Mouse (Mus musculus) bone marrow, adult 2 months (tissue): Measurements from ENCODE around the gene Spata18. TPM values are rescaled to one million over a fixed set of nuclear protein-coding genes. Genes with fewer than 3 reads are reported as not detected.

ENCODE experiments used
- H3K27ac ChIP-seq: fragments of 200-500 bp; 2 replicates; pipeline ENCODE4 v1.5.1; 2012; ENCODE audit warnings: low read depth, mild to moderate bottlenecking, control low read depth, inconsistent platforms, low read length; ENCODE audit not compliant: control insufficient read depth, poor library complexity, insufficient read depth
- H3K4me1 ChIP-seq: fragments of 200-500 bp; 2 replicates; pipeline ENCODE4 v1.6.1; 2011; ENCODE audit warnings: low read length; ENCODE audit not compliant: control insufficient read depth, insufficient read depth
- H3K4me3 ChIP-seq: fragments of 200-500 bp; replicated peaks from 2 replicates; pipeline ENCODE3; 2011; ENCODE audit warnings: mild to moderate bottlenecking, low read depth, low read length, control low read depth; ENCODE audit not compliant: control insufficient read depth
- CTCF ChIP-seq: fragments of 200-500 bp; IDR thresholded peaks from 2 replicates; pipeline ENCODE4 v1.5.1; 2011; ENCODE audit warnings: low read length, control low read depth; ENCODE audit not compliant: control insufficient read depth, insufficient read depth
- POLR2A ChIP-seq: fragments of 200-500 bp; IDR thresholded peaks from 2 replicates; pipeline ENCODE4 v1.6.1; 2011; ENCODE audit warnings: low read depth, mild to moderate bottlenecking, control low read depth, low read length, borderline replicate concordance; ENCODE audit not compliant: control insufficient read depth
- WGBS: fragments of 180-500 bp; shearing (Covaris S2); methylation state at CpG from one replicate; pipeline ENCODE4 v1.1.7; 2018; 5-methylcytosine and 5-hydroxymethylcytosine counted together
- polyA plus RNA-seq: library from polyadenylated mRNA; stranded (reverse); fragments of >200 nt; gene quantifications from 2 replicates; pipeline ENCODE4 v1.2.4, GENCODE M21; 2011; ENCODE audit warnings: low replicate concordance; ENCODE audit not compliant: missing spikeins, insufficient read depth, insufficient read length

The Spata18 gene
- polyA plus RNA-seq, 1 experiment = not detected

DNA sequence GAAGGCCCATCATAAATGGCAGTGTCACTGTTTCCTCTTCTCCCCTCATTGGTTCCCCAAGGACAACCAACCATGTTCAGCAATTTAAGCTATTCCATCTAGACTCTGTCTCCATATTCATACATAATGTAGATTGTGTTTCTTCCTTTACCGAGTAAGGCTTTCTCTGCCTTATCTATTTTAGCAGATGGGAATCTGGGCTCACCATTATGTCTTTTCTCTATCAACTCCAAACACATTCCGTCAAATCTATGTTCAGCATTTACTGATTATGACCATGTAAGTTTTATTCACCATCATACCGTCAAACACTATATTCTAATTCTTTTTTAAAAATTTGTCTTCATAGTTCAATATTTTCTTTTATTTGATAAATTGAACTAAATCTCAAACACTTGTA, 10.1 kb upstream of the Spata18 start:
- 71% methylated on average over 3 of the region's 3 CpGs for WGBS
- H3K4me3 ChIP-seq = no peak overlapping the region
- no peak overlapping the region for H3K27ac ChIP-seq
- no peaks in the 10 kb centered on the region; the same call in 1 of the 2 replicates for H3K4me1 ChIP-seq
- TF ChIP-seq POLR2A (no peak), CTCF (no peak)

DNA sequence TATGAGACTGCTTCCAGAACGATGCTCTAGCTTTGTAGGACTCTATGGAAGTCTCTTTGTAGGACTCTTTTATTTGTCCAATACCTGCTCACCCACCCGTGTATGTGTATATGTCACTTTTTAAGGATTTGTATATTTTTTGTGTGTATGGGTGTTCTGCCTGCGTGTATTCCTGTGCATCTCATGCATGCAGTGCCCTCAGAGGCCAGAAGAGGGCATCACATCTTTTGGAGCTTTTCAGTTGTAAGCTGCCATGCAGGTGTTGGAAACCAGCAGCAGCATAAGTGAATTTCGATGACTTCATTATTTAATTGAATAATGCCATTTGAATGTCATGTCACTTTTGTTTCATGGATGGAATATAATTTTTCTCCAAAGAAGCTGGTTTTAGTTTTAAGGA, 9.1 kb upstream of the Spata18 start:
- TF ChIP-seq POLR2A (no peak), CTCF (peak; percentile 40)

DNA sequence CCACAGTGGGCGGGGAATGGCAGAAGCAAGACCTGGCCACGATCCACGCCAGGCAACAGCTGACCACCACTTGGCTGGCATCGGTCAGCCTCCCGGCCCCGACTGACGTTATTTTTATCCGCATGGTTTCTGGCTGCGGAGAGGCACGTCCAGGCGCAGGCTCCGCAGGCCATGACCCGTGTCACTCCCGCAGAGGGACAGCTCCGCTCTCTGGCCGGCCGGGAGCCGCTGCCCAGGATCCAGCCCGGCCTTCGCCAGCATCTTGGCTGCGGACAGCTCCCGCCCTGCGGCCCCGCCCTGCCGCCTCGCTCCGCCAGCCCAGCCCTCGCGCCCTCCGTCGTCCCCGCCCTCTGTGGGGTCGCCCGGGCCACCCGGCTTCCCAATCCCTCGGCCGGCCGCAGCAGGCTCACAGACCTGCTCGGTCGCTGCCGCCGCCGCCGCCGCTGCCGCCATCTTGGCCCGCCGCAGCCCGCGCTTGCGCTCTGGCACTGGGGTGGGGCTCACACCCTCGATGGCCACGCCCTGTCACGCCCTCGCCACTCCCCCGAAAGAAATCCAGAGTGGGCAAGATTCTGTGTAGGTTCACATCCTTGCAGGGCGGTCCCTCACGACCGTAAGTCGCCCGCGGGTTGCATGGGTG, 3.8 kb upstream of the Spata18 start, which contains the start of gene Sgcb:
Sgcb (minus strand) TSS at position 530 of the 640 bp plus-strand sequence.
- H3K27ac ChIP-seq = no peak within 1 kb of the TSS
- under 1% methylated on average over 62 of the region's 62 CpGs for WGBS

More for the DNA sequence above, 9.1 kb upstream of the Spata18 start:
- Histone ChIP-seq H3K27ac (no peak overlapping the region), H3K4me1 (no peaks in the 10 kb centered on the region; the same call in 1 of the 2 replicates), H3K4me3 (no peak overlapping the region)
- 73% methylated on average over 4 of the region's 4 CpGs for WGBS

DNA sequence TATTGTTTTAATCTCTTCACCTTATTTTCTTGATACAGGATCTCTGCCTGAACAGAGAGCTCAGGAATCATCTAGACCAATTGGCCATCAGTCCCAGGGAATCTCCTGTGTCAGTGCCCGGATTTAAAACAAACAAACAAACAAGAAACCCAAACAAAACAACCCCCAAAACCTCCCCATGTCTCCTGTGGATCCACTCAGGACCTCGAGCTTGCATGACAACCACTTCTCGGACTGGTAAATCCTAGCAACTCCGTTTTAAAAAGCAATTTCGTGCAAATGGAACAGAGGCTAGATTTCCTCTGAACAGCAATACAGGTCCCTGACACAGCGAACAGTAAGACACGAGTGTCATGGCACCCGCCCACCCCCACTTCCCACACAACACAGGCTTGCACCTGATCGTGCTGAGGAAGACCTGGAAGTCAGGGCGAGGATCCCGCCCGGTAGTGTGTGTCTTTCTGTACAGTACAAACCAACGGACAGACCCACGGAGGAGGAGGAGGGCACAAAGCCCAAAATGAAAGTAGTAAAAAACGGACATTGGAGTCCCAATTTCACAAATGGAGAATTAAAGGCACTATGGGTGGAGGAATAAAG, 714 bp upstream of the Spata18 start:
- H3K4me1 ChIP-seq = no peaks in the 10 kb centered on the region
- WGBS = under 1% methylated on average over 15 of the region's 15 CpGs

More for the DNA sequence above, 3.8 kb upstream of the Spata18 start, which contains the start of gene Sgcb:
- TF ChIP-seq POLR2A = no peak
- TF ChIP-seq CTCF = no peak
- no peaks in the 10 kb centered on the region; the same call in 1 of the 2 replicates for H3K4me1 ChIP-seq
- H3K4me3 ChIP-seq = peak within 1 kb of the TSS; percentile 68

DNA sequence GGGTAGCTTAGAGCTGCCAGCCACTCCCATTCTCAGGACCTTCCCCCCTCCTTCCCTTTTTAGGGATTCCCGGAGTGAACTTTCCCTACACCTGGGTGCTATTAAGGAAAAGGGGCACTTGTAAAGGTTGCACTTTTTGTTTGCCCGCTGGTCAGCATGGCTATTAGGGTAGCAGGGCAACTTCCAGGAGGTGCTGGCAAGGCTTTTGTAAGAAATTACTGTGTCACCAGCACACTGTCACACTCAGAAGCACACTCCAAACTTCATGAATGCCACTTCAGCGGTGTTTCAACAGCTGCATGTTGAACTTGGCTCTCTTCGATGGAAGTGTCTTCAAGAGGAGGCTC, 649 bp downstream of the Spata18 start:
- 15% methylated on average over 4 of the region's 4 CpGs for WGBS
- TF ChIP-seq POLR2A (no peak), CTCF (no peak)

More for the DNA sequence above, 714 bp upstream of the Spata18 start:
- TF ChIP-seq CTCF = no peak
- no peak overlapping the region for H3K27ac ChIP-seq
- H3K4me3 ChIP-seq = peak overlapping the region; percentile 46

DNA sequence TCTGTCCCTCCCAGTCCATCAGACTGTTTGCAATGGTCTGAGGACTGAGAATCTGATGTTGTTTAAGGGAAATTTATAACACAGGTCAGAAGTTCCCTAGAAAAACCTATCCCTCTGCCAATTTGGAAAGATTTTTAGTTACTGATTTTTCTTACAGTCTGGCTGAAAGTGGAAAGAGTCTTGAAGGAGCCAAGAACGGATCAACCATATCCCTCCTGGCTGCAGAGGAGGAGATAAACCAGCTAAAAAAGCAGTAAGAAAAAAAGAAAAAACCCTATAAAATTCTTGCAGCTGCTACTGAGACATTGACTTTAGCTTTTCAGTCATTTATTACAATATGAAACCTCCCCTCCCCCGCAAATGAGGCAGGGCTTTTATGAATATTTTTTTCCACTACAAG, 15.5 kb downstream of the Spata18 start:
- WGBS = 81% methylated on average over 2 of the region's 2 CpGs
- H3K27ac ChIP-seq = no peak overlapping the region
- TF ChIP-seq CTCF (no peak), POLR2A (no peak)
- no peak overlapping the region for H3K4me3 ChIP-seq
- H3K4me1 ChIP-seq = no peaks in the 10 kb centered on the region

More for the DNA sequence above, 649 bp downstream of the Spata18 start:
- H3K4me1 ChIP-seq = no peaks in the 10 kb centered on the region
- H3K4me3 ChIP-seq = no peak overlapping the region
- no peak overlapping the region for H3K27ac ChIP-seq

DNA sequence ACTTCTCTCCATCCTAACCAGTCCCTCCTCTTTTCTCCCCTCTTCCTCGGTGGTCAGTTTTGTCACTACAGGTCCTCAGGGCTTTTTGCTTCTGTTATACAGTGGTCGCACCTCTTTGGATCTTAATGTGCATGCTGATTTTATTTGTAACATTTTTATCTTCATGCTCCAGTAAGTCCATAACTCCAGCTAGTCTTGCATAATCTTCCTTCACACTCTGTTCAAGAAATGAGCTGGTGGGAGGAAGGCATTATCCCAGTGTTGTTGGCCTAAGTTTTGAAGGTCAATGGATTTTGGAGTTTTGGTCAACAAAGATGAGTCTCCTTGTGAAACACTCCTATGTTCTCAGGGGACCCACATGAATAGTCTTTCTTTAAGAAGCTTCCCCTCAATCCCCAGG, 16.7 kb downstream of the Spata18 start:
- WGBS = 64% methylated on average over 2 of the region's 2 CpGs
- Histone ChIP-seq H3K27ac (no peak overlapping the region), H3K4me1 (no peaks in the 10 kb centered on the region), H3K4me3 (no peak overlapping the region)
- TF ChIP-seq POLR2A (no peak), CTCF (no peak)

DNA sequence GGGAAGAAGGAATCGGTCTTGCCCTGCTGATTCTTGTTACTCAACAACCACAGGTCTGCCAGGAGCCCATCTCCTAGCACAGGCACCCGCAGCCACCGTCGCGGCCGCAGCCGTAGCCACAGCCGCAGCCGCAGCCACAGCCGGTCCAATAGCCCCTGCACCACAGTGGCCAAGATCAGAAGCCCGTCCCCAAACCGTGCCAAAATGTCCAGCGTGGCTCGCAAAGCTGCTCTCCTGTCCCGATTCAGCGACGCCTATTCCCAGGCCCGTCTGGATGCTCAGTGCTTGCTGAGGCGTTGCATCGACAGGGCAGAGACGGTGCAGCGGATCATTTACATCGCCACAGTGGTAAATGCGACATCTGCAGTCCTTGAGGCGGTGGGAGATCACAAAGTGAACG, 18.2 kb downstream of the Spata18 start:
- no peak overlapping the region for H3K27ac ChIP-seq
- H3K4me3 ChIP-seq = no peak overlapping the region
- no peak for TF ChIP-seq POLR2A
- TF ChIP-seq CTCF = no peak
- H3K4me1 ChIP-seq = no peaks in the 10 kb centered on the region
- 69% methylated on average over 26 of the region's 26 CpGs for WGBS

DNA sequence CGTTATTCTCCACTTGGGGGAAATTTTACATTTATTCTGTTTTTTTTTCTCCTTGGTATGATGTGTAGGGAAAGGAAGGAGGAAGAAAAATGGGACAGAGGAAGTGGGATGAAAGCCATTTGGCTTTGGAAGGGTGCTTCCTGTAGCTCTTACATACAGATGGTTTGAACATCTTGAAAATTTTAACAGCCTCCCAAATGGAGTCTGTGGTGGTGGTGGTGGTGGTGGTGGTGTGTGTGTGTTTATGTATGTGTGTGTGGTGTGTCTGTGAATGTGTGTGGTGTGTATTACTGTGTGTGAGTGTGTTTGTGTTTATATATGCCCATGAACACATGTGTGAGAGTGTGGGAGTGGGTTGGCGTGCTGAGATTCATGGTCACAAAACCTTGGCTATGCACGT, 24.4 kb downstream of the Spata18 start:
- no peak overlapping the region for H3K27ac ChIP-seq
- H3K4me3 ChIP-seq = no peak overlapping the region
- WGBS = 78% methylated on average over 3 of the region's 3 CpGs
- H3K4me1 ChIP-seq = no peaks in the 10 kb centered on the region
- TF ChIP-seq CTCF (no peak), POLR2A (no peak)
